Comparison of ENCODE assay signal across 9 mouse cellular contexts in the genomic region with DNA sequence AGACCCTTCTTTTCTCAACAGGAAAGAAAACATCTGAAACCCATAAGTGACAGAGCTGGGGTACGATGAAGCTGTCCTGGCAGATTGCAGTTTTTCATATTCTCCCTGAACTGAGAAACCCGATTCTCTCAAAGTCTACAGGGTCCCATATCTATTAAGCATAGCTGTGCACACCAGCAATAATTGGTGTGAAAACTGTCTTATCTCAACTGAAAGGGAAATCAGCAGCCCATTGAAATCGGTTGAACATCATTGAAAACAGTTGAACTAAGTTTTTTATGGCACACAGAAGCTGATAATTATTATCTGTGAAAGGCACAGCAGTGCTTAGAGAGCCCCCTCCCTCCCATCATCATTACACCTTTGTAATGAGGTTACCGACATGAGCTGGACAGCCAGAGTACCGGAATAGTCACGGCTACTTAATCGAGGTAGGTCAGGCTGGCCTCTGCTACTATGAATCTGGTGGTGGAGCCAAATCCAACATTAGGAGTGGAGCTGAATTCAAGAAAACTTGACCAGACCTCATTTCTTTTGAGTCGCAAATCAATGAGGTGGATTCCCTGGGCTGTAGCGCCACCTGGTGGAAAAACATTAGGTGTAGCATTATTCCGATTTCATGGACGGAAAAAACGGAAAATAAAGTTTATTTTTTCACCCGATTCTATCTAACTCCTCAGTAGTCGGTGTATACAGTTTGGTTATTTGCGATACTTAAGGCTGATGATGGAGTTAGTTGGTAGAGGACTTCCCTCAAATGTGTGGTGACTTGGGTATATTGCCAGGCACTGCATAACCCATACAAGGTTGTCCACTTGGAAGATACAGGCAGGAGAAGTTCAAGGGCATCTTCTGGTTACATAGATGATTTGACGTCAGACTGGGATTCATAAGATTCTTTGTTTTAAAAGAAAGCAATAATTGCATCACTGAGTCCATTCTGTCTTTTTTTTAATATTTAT. TPM values are rescaled to one million over a fixed set of nuclear protein-coding genes. Genes with fewer than 3 reads are reported as not detected.
DNase-seq lines count a peak whose midpoint lies in the region; ATAC-seq and TF ChIP-seq lines count a peak whose summit lies in the region.
"Had no signal": no experiment of that assay in that cellular context is flagged by ENCODE, and none has a peak within 500 bp of the region (broad histone marks: within the 10 kb centered on the region; RNA-seq: fewer than 3 reads in every experiment).

No protein-coding gene starts in this region.

- no peaks in the 10 kb centered on the region for H3K36me3 ChIP-seq in heart, embryonic 11.5 days (ENCODE audit: control insufficient read depth, insufficient read depth, low read length)
- no peaks in the 10 kb centered on the region for H3K36me3 ChIP-seq in liver, embryonic 16.5 days (ENCODE audit: control insufficient read depth, insufficient read depth)
- H3K36me3 ChIP-seq in thymus, adult 2 months (ENCODE audit: control insufficient read depth, insufficient read depth, low read length), result no peaks in the 10 kb centered on the region
- H3K36me3 ChIP-seq: embryonic facial prominence, embryonic 12.5 days had no signal

- no peak for TF ChIP-seq POLR2A in thymus, adult 2 months (IDR thresholded peaks at IDR 0.05; ENCODE audit: control insufficient read depth, extremely low read depth, insufficient read depth, low read length, poor library complexity)

- WGBS in heart, embryonic 11.5 days (ENCODE audit: insufficient replicate concordance), result 22% methylated on average over 16 of the region's 16 CpGs
- WGBS in liver, embryonic 16.5 days (ENCODE audit: insufficient replicate concordance), result 9% methylated on average over 16 of the region's 16 CpGs
- WGBS in thymus, adult 2 months, result 25% methylated on average over 16 of the region's 16 CpGs

- no peak overlapping the region for H3K27ac ChIP-seq in heart, embryonic 11.5 days (ENCODE audit: low read depth, low read length)
- no peak overlapping the region for H3K27ac ChIP-seq in liver, embryonic 16.5 days (ENCODE audit: low read length)
- H3K27ac ChIP-seq in thymus, adult 2 months (ENCODE audit: control insufficient read depth, insufficient read depth, low read length), result no peak overlapping the region
- H3K27ac ChIP-seq: embryonic facial prominence, embryonic 12.5 days had no signal

- H3K4me3 ChIP-seq in heart, embryonic 11.5 days (ENCODE audit: low read depth, low read length), result no peak overlapping the region
- H3K4me3 ChIP-seq in liver, embryonic 16.5 days (ENCODE audit: low read depth, low read length), result no peak overlapping the region
- H3K4me3 ChIP-seq in thymus, adult 2 months (ENCODE audit: control insufficient read depth, insufficient read depth, low read length), result no peak overlapping the region
- H3K4me3 ChIP-seq: embryonic facial prominence, embryonic 12.5 days had no signal

- H3K4me1 ChIP-seq in heart, embryonic 11.5 days (ENCODE audit: control insufficient read depth, insufficient read depth, low read length), result peaks cover 3% of the 10 kb centered on the region; the same call in 1 of the 2 replicates
- no peaks in the 10 kb centered on the region for H3K4me1 ChIP-seq in liver, embryonic 16.5 days (ENCODE audit: control insufficient read depth, low read depth, low read length)
- H3K4me1 ChIP-seq in thymus, adult 2 months (replicated peaks; ENCODE audit: control insufficient read depth, insufficient read depth, low read length), result no peaks in the 10 kb centered on the region
- H3K4me1 ChIP-seq: embryonic facial prominence, embryonic 12.5 days had no signal

- no peaks in the 10 kb centered on the region for H3K27me3 ChIP-seq in heart, embryonic 11.5 days (ENCODE audit: control insufficient read depth, insufficient read depth, low read length)
- H3K27me3 ChIP-seq in liver, embryonic 16.5 days (ENCODE audit: control insufficient read depth, insufficient read depth, low read depth, low read length), result no peaks in the 10 kb centered on the region
- no peaks in the 10 kb centered on the region for H3K27me3 ChIP-seq in thymus, adult 2 months (ENCODE audit: control insufficient read depth, insufficient read depth, low read length)
- H3K27me3 ChIP-seq: embryonic facial prominence, embryonic 12.5 days had no signal

- peak overlapping the region; percentile 29; the same call in 1 of the 2 replicates for H3K4me2 ChIP-seq in heart, embryonic 11.5 days
- peak overlapping the region; percentile 25; the same call in 1 of the 2 replicates for H3K4me2 ChIP-seq in liver, embryonic 16.5 days (ENCODE audit: low read depth, low read length)
- H3K4me2 ChIP-seq: embryonic facial prominence, embryonic 12.5 days had no signal

- DNase-seq in 416B (ENCODE audit: low read depth), result peak; percentile 80
- peak; percentile 79 to 80 for DNase-seq in adrenal gland, adult 18-20 months (ENCODE audit: low spot score in 2 of 2)
- DNase-seq in embryo, embryonic 9.5 days (ENCODE audit: extremely low spot score), result peak; percentile 67
- peak; percentile 84 for DNase-seq in kidney, postnatal 10 days
- DNase-seq in thymus, adult 2 months, result peak; percentile 75

- no peak for ATAC-seq in heart, embryonic 11.5 days (replicated peaks; ENCODE audit: insufficient number of reproducible peaks, low FRiP score, low TSS enrichment)
- peak; percentile 39; the same call in 1 of the 2 replicates for ATAC-seq in liver, embryonic 16.5 days (ENCODE audit: low read depth)
- ATAC-seq in neutrophil, adult 5-6 weeks (ENCODE audit: extremely low read depth, insufficient number of reproducible peaks, low FRiP score, poor library complexity, severe bottlenecking), result peak; percentile 31; the same call in 1 of the 2 replicates

- H3K9me3 ChIP-seq in heart, embryonic 11.5 days (replicated peaks; ENCODE audit: control insufficient read depth, low read length), result no peaks in the 10 kb centered on the region
- no peaks in the 10 kb centered on the region for H3K9me3 ChIP-seq in liver, embryonic 16.5 days (replicated peaks; ENCODE audit: control insufficient read depth, low read length)
- H3K9me3 ChIP-seq: embryonic facial prominence, embryonic 12.5 days had no signal

- no peak for TF ChIP-seq CTCF in thymus, adult 2 months (IDR thresholded peaks at IDR 0.05; ENCODE audit: borderline replicate concordance, control insufficient read depth, extremely low read depth, insufficient read depth, low read length, poor library complexity)

- H3K9ac ChIP-seq in heart, embryonic 11.5 days (ENCODE audit: low read depth, low read length), result no peak overlapping the region
- H3K9ac ChIP-seq in liver, embryonic 16.5 days (ENCODE audit: low read depth, low read length), result no peak overlapping the region
- H3K9ac ChIP-seq: embryonic facial prominence, embryonic 12.5 days had no signal

RNA-seq across cellular contexts. Expression of gene Pnrc1, which starts 2.7 kb away (rescaled TPM):
- 100 to 1,000 TPM; 185 to 217 TPM for total RNA-seq in adrenal gland, adult 18-20 months (2021)
- polyA plus RNA-seq in heart, embryonic 11.5 days (2014; fragmentation: Nextera tagmentation; extraction: Ambion mirVana), result 84.0 and 85.5 TPM in 2 replicates
- polyA plus RNA-seq in liver, embryonic 16.5 days (2015; fragmentation: Nextera tagmentation; extraction: Ambion mirVana), result 39.9 and 53.2 TPM in 2 replicates
- total RNA-seq in neutrophil, adult 5-6 weeks (2017), result 391 and 398 TPM in 2 replicates
- 250 and 410 TPM in 2 replicates for polyA plus RNA-seq in thymus, adult 2 months (2012; rRNA removed)

RNA-seq across cellular contexts. Expression of gene Rngtt, which starts 17.4 kb away (rescaled TPM):
- 10 to 100 TPM; 29.8 to 34.0 TPM for total RNA-seq in adrenal gland, adult 18-20 months (2021)
- polyA plus RNA-seq in heart, embryonic 11.5 days (2014; fragmentation: Nextera tagmentation; extraction: Ambion mirVana), result 24.5 and 24.6 TPM in 2 replicates
- polyA plus RNA-seq in liver, embryonic 16.5 days (2015; fragmentation: Nextera tagmentation; extraction: Ambion mirVana), result 13.3 and 14.0 TPM in 2 replicates
- 36.3 and 43.6 TPM in 2 replicates for total RNA-seq in neutrophil, adult 5-6 weeks (2017)
- polyA plus RNA-seq in thymus, adult 2 months (2012; rRNA removed), result 4.2 and 5.0 TPM in 2 replicates
